Comparison of ENCODE assay signal across 23 mouse cellular contexts in genomic region chr2:55822726-55823125, GRCm38 (mm10).
A peak's percentile ranks its signal among the peaks of the same experiment; 100 is the strongest.
DNase-seq lines count a peak whose midpoint lies in the region; ATAC-seq and TF ChIP-seq lines count a peak whose summit lies in the region.
"Had no signal": no experiment of that assay in that cellular context is flagged by ENCODE, and none has a peak within 500 bp of the region (broad histone marks: within the 10 kb centered on the region; RNA-seq: fewer than 3 reads in every experiment).

No protein-coding gene starts in this region.

- H3ac ChIP-seq in myocyte (ENCODE audit: control insufficient read depth, insufficient read length) = no peak overlapping the region

- TF ChIP-seq POLR2A in myocyte (IDR thresholded peaks at IDR 0.05; ENCODE audit: insufficient read length, low read depth) = no peak

- DNase-seq in frontal cortex, adult 2 months (ENCODE audit: extremely low spot score in 1 of 2, low spot score in 1 of 2) = no peak
- peak; percentile 20 for DNase-seq in NIH3T3 (ENCODE audit: low read depth)
- DNase-seq in right cerebral cortex, postnatal 25 days = no peak
- DNase-seq: adrenal gland, adult 8-10 months; adrenal gland, postnatal 25 days; cerebellum, adult 18-20 months; cerebellum, adult 9-10 months; cerebellum, postnatal 14 days; gastrocnemius, postnatal 36 days; heart, adult 11 months; kidney, adult 2 months had no signal

- H3K4me3 ChIP-seq in myocyte = no peak overlapping the region
- H3K4me3 ChIP-seq: embryonic facial prominence, embryonic 12.5 days; embryonic facial prominence, embryonic 15.5 days; forebrain, embryonic 10.5 days; forebrain, embryonic 13.5 days; hindbrain, embryonic 12.5 days; hindbrain, embryonic 15.5 days had no signal

- peak; percentile 62 for ATAC-seq in frontal cortex, adult (ENCODE audit: low TSS enrichment)
- no peak for ATAC-seq in erythroblast, adult 5-6 weeks (replicated peaks; ENCODE audit: low FRiP score, poor library complexity, severe bottlenecking)
- ATAC-seq: forebrain, embryonic 13.5 days; forebrain, embryonic 16.5 days; intestine, postnatal 0 days had no signal

- no peaks in the 10 kb centered on the region for H3K27me3 ChIP-seq in myocyte (ENCODE audit: control insufficient read depth, insufficient read depth, insufficient read length)
- H3K27me3 ChIP-seq: embryonic facial prominence, embryonic 12.5 days; embryonic facial prominence, embryonic 15.5 days; forebrain, embryonic 13.5 days; hindbrain, embryonic 12.5 days; hindbrain, embryonic 15.5 days had no signal

- H3K36me3 ChIP-seq in myocyte (ENCODE audit: control insufficient read depth, insufficient read depth) = no peaks in the 10 kb centered on the region
- H3K36me3 ChIP-seq: embryonic facial prominence, embryonic 12.5 days; embryonic facial prominence, embryonic 15.5 days; forebrain, embryonic 10.5 days; hindbrain, embryonic 12.5 days; hindbrain, embryonic 15.5 days had no signal

- no peaks in the 10 kb centered on the region for H3K79me2 ChIP-seq in myocyte (ENCODE audit: control insufficient read depth, insufficient read depth)

- H3K4me2 ChIP-seq in myocyte (ENCODE audit: low read depth) = peak overlapping the region; percentile 8
- H3K4me2 ChIP-seq: embryonic facial prominence, embryonic 12.5 days; embryonic facial prominence, embryonic 15.5 days; forebrain, embryonic 13.5 days; heart, embryonic 11.5 days; hindbrain, embryonic 12.5 days; hindbrain, embryonic 15.5 days had no signal

TF ChIP-seq in myocyte, 11 proteins besides CTCF, POLR2A, EP300 and RAD21:
- TF ChIP-seq E2F4 (IDR thresholded peaks at IDR 0.05; ENCODE audit: insufficient read depth) (no peak), CEBPB (IDR thresholded peaks at IDR 0.05; ENCODE audit: insufficient read depth, poor library complexity, severe bottlenecking) (0 out of 2 replicates have a peak, but pooled peaks have one; percentile 13), MAX (IDR thresholded peaks at IDR 0.05; ENCODE audit: low read depth) (no peak), MYOG (IDR thresholded peaks at IDR 0.05; ENCODE audit: control insufficient read depth in 1 of 3, insufficient read depth in 1 of 3, insufficient read length in 2 of 3, low read depth in 2 of 3) (no peak), TCF12 (IDR thresholded peaks at IDR 0.05; ENCODE audit: insufficient read depth, poor library complexity, severe bottlenecking) (no peak), POLR2AphosphoS2 (IDR thresholded peaks at IDR 0.05; ENCODE audit: insufficient read length, low read depth) (no peak), TCF3 (IDR thresholded peaks at IDR 0.05; ENCODE audit: insufficient read length, low read depth) (no peak), SRF (IDR thresholded peaks at IDR 0.05; ENCODE audit: control insufficient read depth, insufficient read length, low read depth) (no peak)
TF ChIP-seq in myocyte: peak in this region for 1.
